Mouse (Mus musculus) lung, embryonic 14.5 days (tissue): ENCODE measurements around the gene Omp. TPM values are rescaled to one million over a fixed set of nuclear protein-coding genes. Genes with fewer than 3 reads are reported as not detected.

Experiments
- ATAC-seq: fragments of 200-750 bp; cut with Nextera tagmentation; 2 replicates; pipeline ENCODE4 v1.8.0; 2017; ENCODE audit warnings: mild to moderate bottlenecking, moderate TSS enrichment, moderate library complexity; ENCODE audit not compliant: insufficient read depth
- DNase-seq: peaks from one replicate; pipeline ENCODE4 v3.0.0-alpha.2; 2015
- H3K27ac ChIP-seq: fragments of 300-500 bp; sonication (generic); 2 replicates; pipeline ENCODE4 v1.5.1; 2014; ENCODE audit warnings: low read depth, mild to moderate bottlenecking, moderate library complexity
- H3K27me3 ChIP-seq: fragments of 300-500 bp; sonication (generic); 2 replicates; pipeline ENCODE4 v1.6.1; 2014; ENCODE audit warnings: low read length, control low read depth; ENCODE audit not compliant: insufficient read depth
- H3K36me3 ChIP-seq: fragments of 300-500 bp; sonication (generic); 2 replicates; pipeline ENCODE4 v1.6.1; 2014; ENCODE audit warnings: control low read depth; ENCODE audit not compliant: insufficient read depth
- H3K4me1 ChIP-seq: fragments of 300-500 bp; sonication (generic); 2 replicates; pipeline ENCODE4 v1.6.1; 2014; ENCODE audit warnings: antibody characterized with exemption, control low read depth; ENCODE audit not compliant: insufficient read depth
- H3K4me2 ChIP-seq: fragments of 300-500 bp; sonication (generic); 2 replicates; pipeline ENCODE4 v1.6.1; 2014; ENCODE audit warnings: mild to moderate bottlenecking
- H3K4me3 ChIP-seq: fragments of 300-500 bp; sonication (generic); 2 replicates; pipeline ENCODE4 v1.5.1; 2014; ENCODE audit warnings: low read depth, low read length
- H3K9ac ChIP-seq: fragments of 300-500 bp; sonication (generic); 2 replicates; pipeline ENCODE4 v1.6.1; 2014
- H3K9me3 ChIP-seq: fragments of 300-500 bp; sonication (generic); 2 replicates; pipeline ENCODE4 v1.6.1; 2016; ENCODE audit warnings: low read depth, low read length, control low read depth
- CTCF ChIP-seq: IDR thresholded peaks from 2 replicates; pipeline ENCODE4 v1.5.1; 2016; ENCODE audit warnings: antibody characterized with exemption, low read depth
- WGBS: fragments of 180-500 bp; shearing (Covaris S2); extraction: QIAGEN DNeasy Blood & Tissue Kit; methylation state at CpG from one replicate; pipeline ENCODE4 v1.1.7; 2014; 5-methylcytosine and 5-hydroxymethylcytosine counted together
- polyA plus RNA-seq: library from polyadenylated mRNA; unstranded; fragments of >200 nt; fragmentation: Nextera tagmentation; extraction: Ambion mirVana; gene quantifications from 2 replicates; pipeline ENCODE4 v1.2.1, GENCODE M21; 2014

Omp gene
- polyA plus RNA-seq, 1 experiment from 2014 or later = 0.33 TPM

DNA sequence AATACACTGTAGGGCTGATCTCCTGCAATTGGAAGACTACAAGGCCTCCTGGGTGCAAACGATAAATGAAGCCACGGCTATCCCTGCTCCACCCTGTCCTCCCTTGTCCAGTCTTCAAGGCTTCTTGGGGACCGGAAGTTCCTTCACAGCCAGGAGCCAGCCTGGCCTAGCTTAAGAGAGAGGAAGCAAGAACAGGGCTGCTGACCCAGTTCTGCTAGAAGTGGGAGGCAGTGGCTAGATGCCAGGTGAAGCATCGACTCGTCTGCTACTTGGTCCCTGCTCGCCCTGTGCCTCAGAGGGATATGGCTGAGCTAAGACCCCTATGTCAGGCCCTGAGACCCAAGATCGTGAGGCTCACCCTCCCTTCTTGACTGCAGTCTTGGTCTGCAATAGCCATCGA, 23.6 kb downstream of the Omp start:
- no peak for TF ChIP-seq CTCF
- ATAC-seq = no peak
- WGBS = 73% methylated on average over 8 of the region's 8 CpGs

DNA sequence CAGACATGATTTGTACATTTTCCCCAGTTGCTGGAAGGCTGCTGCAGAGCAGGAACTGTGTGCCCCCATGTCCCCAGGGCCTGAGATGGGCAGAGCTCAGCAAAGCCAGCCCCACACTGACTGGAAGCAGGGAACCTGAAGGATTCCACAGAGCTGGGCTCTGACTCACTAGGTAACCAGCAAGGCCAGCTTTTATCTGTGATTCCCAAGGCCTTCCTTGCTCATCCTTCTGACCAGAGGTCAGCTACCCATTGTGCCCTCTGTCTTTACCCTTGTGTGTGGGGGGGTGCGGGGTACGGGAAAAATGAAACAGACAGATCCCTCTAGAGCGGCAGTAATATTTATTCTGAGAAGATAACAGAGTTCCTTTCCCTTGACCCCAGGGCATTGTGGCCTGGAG, 24.1 kb downstream of the Omp start:
- Histone ChIP-seq H3K4me3 (no peak overlapping the region), H3K9ac (no peak overlapping the region), H3K36me3 (no peaks in the 10 kb centered on the region), H3K9me3 (no peaks in the 10 kb centered on the region), H3K27ac (no peak overlapping the region), H3K4me1 (no peaks in the 10 kb centered on the region), H3K4me2 (no peak overlapping the region), H3K27me3 (no peaks in the 10 kb centered on the region)
- no peak for DNase-seq
- no peak for ATAC-seq
- WGBS = 37% methylated on average over 3 of the region's 3 CpGs
- TF ChIP-seq CTCF = no peak

More for the DNA sequence above, 23.6 kb downstream of the Omp start:
- H3K9me3 ChIP-seq = no peaks in the 10 kb centered on the region
- DNase-seq = no peak
- H3K9ac ChIP-seq = no peak overlapping the region
- no peak overlapping the region for H3K4me2 ChIP-seq
- no peaks in the 10 kb centered on the region for H3K36me3 ChIP-seq
- H3K4me1 ChIP-seq = no peaks in the 10 kb centered on the region
- H3K27ac ChIP-seq = no peak overlapping the region
- H3K27me3 ChIP-seq = no peaks in the 10 kb centered on the region
- H3K4me3 ChIP-seq = no peak overlapping the region

DNA sequence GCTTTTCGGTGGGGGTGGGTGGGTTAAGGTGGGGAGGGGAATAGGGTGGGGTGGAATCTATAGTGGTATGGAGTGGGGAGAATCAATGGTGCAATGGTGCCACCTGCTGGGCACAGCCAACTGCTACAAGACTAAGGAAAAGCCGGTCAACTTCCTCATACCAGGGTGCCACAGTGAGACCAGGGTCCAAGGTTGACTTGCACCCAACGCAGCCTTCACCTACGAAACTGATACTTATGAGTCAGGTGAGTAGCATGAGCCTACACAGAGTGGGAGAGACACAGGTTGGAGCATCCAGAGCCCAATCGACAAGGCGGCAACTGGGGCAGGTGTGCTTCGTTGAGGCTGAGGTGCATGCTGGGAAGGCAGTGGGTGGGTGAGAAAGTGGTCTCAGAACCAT, 25.0 kb downstream of the Omp start:
- H3K4me2 ChIP-seq = peak overlapping the region; percentile 55
- H3K4me1 ChIP-seq = no peaks in the 10 kb centered on the region
- ATAC-seq = peak; percentile 72
- H3K9me3 ChIP-seq = no peaks in the 10 kb centered on the region
- 7% methylated on average over 7 of the region's 7 CpGs for WGBS
- DNase-seq = peak; percentile 87
- H3K27me3 ChIP-seq = no peaks in the 10 kb centered on the region
- TF ChIP-seq CTCF = peak; percentile 85
- peak overlapping the region; percentile 23 for H3K4me3 ChIP-seq
- H3K9ac ChIP-seq = peak overlapping the region; percentile 34; the same call in 1 of the 2 replicates
- no peak overlapping the region for H3K27ac ChIP-seq
- no peaks in the 10 kb centered on the region for H3K36me3 ChIP-seq

DNA sequence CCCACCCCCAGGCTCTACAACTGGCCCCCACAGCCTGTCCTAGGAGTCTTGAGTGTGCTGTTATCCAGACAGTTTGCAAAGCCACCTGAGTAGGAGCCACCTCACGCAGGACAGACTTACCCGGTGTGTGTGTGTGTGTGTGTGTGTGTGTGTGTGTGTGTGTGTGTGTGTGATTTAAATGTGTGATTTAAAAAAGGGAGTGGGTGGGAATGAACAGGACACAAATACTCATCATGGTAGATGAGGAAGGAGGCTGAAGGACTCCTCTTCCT, 25.4 kb downstream of the Omp start:
- no peak for DNase-seq
- Histone ChIP-seq H3K4me3 (no peak overlapping the region), H3K27ac (no peak overlapping the region), H3K36me3 (no peaks in the 10 kb centered on the region), H3K9me3 (no peaks in the 10 kb centered on the region), H3K27me3 (no peaks in the 10 kb centered on the region), H3K9ac (no peak overlapping the region), H3K4me2 (no peak overlapping the region; the same call in 1 of the 2 replicates), H3K4me1 (no peaks in the 10 kb centered on the region)
- WGBS = 72% methylated on average over 2 of the region's 2 CpGs
- peak; percentile 27; the same call in 1 of the 2 replicates for ATAC-seq
- no peak for TF ChIP-seq CTCF

DNA sequence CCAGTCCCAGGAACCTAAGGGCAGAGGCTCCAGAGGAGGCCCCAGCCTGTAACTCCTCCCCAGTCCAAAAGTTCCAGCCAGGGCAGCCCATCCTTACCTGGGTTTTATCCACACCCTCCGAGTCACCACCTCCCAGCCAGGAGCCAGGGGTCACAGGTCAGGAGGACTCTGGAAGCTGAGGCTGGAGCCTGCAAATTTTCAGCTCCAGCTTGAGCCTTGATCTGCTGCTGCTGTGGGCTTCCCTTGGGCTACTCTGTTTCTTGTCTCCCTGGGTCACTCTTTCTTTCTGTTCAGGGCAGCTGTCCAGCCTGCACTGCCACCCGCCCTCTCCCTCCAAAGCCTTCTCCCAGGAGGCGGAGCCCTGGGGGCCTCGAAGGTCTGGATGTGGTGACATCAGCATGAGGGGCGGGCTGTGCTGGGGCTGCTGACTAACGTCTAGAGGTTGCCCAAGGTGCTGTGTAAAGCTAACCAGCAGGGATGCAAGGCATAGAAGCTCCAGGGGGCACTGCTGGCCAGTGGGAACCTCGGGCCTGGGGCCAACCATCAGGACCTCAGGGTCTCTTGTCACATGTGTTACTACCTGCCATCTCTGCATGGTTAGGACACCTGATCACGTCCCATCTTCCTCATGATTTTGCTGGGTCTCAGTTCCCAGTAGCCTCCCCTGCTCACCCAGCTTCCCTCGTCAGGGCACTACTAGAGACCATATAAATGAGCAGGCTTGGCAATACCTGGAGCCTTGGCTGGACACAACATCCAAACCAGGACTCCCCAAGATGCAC, 25.9 kb downstream of the Omp start, which contains the start of gene Myo7a:
Myo7a (minus strand) TSS at position 346 of the 782 bp plus-strand sequence.
- no peaks in the 10 kb centered on the region for H3K9me3 ChIP-seq
- peak within 1 kb of the TSS; percentile 34; the same call in 1 of the 2 replicates for H3K9ac ChIP-seq
- peak; percentile 55 for DNase-seq
- H3K4me1 ChIP-seq = no peaks in the 10 kb centered on the region
- peak within 1 kb of the TSS; percentile 55 for H3K4me2 ChIP-seq
- peak; percentile 29; the same call in 1 of the 2 replicates for ATAC-seq
- H3K27me3 ChIP-seq = no peaks in the 10 kb centered on the region
- no peaks in the 10 kb centered on the region for H3K36me3 ChIP-seq
- H3K4me3 ChIP-seq = peak within 1 kb of the TSS; percentile 23
- no peak for TF ChIP-seq CTCF
- H3K27ac ChIP-seq = no peak within 1 kb of the TSS
- WGBS = 31% methylated on average over 9 of the region's 9 CpGs

DNA sequence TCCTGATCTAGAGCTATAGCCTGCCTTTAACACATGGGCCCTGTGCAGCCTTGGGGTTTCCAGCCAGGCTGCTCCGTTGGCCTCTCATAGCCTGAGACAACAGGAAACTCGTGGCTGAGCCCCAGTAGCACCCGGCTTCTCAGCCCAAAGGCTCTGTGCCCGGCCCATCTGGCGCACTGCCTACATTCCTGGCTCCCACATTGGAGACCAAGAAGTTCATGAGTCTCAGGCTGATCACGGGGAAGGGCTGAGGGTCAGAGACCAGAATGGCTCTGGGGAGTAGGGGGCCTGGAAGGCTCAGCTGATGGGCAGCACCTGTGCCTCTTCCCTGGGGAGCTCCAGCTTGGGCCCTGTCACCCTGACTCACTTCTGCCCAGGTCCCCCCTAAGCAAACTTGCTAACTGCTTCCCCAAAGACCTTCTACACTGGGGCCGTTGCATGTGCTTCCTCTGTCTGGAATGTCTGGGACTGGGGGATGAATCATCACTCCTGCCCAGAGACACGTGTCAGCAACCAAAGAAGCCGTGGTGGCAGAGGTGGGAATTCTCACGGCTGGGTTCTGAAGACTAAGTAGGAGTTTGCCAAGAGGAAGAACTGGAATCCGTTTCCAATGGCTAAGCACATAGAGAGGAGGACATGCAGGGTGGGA, 28.2 kb downstream of the Omp start:
- Histone ChIP-seq H3K4me1 (no peaks in the 10 kb centered on the region), H3K27me3 (peaks cover 7% of the 10 kb centered on the region; the same call in 1 of the 2 replicates), H3K4me3 (no peak overlapping the region), H3K9me3 (no peaks in the 10 kb centered on the region), H3K36me3 (no peaks in the 10 kb centered on the region), H3K27ac (no peak overlapping the region), H3K9ac (no peak overlapping the region), H3K4me2 (no peak overlapping the region)
- DNase-seq (peak; percentile 82), ATAC-seq (peak; percentile 28; the same call in 1 of the 2 replicates)
- 32% methylated on average over 11 of the region's 11 CpGs for WGBS
- no peak for TF ChIP-seq CTCF

DNA sequence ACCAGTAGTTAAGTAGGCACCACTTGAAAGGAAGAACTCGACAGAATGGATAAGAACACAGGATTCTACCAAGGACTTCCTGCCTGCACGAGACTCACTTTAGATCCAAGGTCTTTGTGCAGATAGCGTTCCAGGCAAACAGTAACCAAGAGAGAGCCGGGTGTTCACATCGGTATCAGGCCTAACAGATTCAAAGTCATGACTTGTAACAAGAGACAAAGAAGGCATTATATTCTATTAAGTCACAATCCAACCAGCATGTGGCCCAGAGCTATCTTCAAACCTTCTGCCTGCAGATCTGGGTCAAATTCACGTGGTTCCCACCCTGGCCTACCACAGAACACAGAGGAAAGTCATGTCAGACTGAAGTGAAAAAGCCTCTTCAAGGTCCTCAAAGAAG, 30.6 kb downstream of the Omp start:
- H3K36me3 ChIP-seq = no peaks in the 10 kb centered on the region
- no peak for TF ChIP-seq CTCF
- no peak overlapping the region for H3K9ac ChIP-seq
- no peak overlapping the region for H3K4me2 ChIP-seq
- H3K9me3 ChIP-seq = no peaks in the 10 kb centered on the region
- peaks cover 20% of the 10 kb centered on the region for H3K27me3 ChIP-seq
- no peaks in the 10 kb centered on the region for H3K4me1 ChIP-seq
- WGBS = 54% methylated on average over 6 of the region's 6 CpGs
- no peak overlapping the region for H3K4me3 ChIP-seq
- H3K27ac ChIP-seq = no peak overlapping the region
- ATAC-seq (no peak), DNase-seq (no peak)
